Mouse (Mus musculus) MEL (cell line): ENCODE data around the gene Tspan18. TPM values are rescaled to one million over a fixed set of nuclear protein-coding genes. Genes with fewer than 3 reads are reported as not detected.

ENCODE experiments used
- DNase-seq: peaks from one replicate; pipeline ENCODE4 v3.0.0; 2011; ENCODE audit warnings: low read depth, low spot score
- H3K27ac ChIP-seq: 2 replicates; pipeline ENCODE4 v1.5.1; 2012; ENCODE audit warnings: low read depth, mild to moderate bottlenecking, control low read depth, low read length, moderate library complexity; ENCODE audit not compliant: control insufficient read depth
- H3K27me3 ChIP-seq, 2 experiments: fragments of 150-350 bp in 1 of 2; sonication (generic) in 1 of 2; 2 replicates each; pipeline ENCODE4 v1.6.1; 2012; ENCODE audit warnings: low read length in 2 of 2, mild to moderate bottlenecking in 2 of 2, improper control_type of control experiment in 1 of 2, moderate library complexity in 1 of 2; ENCODE audit not compliant: insufficient read depth in 2 of 2, control insufficient read depth in 1 of 2
- H3K36me3 ChIP-seq, 2 experiments: 2 replicates each; pipeline ENCODE4 v1.6.1; 2012 to 2014; ENCODE audit warnings: low read length in 2 of 2, improper control_type of control experiment in 1 of 2, inconsistent platforms in 1 of 2, mild to moderate bottlenecking in 1 of 2; ENCODE audit not compliant: insufficient read depth in 2 of 2, control insufficient read depth in 1 of 2
- H3K4me1 ChIP-seq, 2 experiments: fragments of 150-350 bp in 1 of 2; sonication (generic) in 1 of 2; 2 replicates each; pipeline ENCODE4 v1.6.1; 2012; ENCODE audit warnings: low read length in 2 of 2, improper control_type of control experiment in 1 of 2, mild to moderate bottlenecking in 1 of 2; ENCODE audit not compliant: insufficient read depth in 2 of 2, control insufficient read depth in 1 of 2
- H3K4me3 ChIP-seq, 2 experiments: fragments of 150-350 bp in 1 of 2; sonication (generic) in 1 of 2; 2 replicates each; pipeline ENCODE4 v1.5.1; 2012; ENCODE audit warnings: low read depth in 2 of 2, low read length in 2 of 2, mild to moderate bottlenecking in 2 of 2, moderate library complexity in 2 of 2, control low read depth in 1 of 2, improper control_type of control experiment in 1 of 2; ENCODE audit not compliant: control insufficient read depth in 1 of 2, insufficient read depth in 1 of 2
- H3K79me2 ChIP-seq: 2 replicates; pipeline ENCODE4 v1.6.1; 2012; ENCODE audit warnings: mild to moderate bottlenecking, low read length, moderate library complexity; ENCODE audit not compliant: control insufficient read depth, poor library complexity, insufficient read depth
- H3K9ac ChIP-seq: 2 replicates; pipeline ENCODE4 v1.6.1; 2012; ENCODE audit warnings: low read depth, mild to moderate bottlenecking, control low read depth, low read length, moderate library complexity; ENCODE audit not compliant: control insufficient read depth, poor library complexity, severe bottlenecking
- H3K9me3 ChIP-seq: fragments of 150-350 bp; sonication (generic); replicated peaks from 2 replicates; pipeline ENCODE4 v1.6.1; 2012; ENCODE audit warnings: mild to moderate bottlenecking, low read length, improper control_type of control experiment, moderate library complexity; ENCODE audit not compliant: insufficient read depth
- BHLHE40 ChIP-seq: IDR thresholded peaks from 2 replicates; pipeline ENCODE4 v1.6.1; 2012; ENCODE audit warnings: low read depth, mild to moderate bottlenecking, inconsistent platforms, low read length, improper control_type of control experiment, borderline replicate concordance
- CHD2 ChIP-seq: IDR thresholded peaks from 2 replicates; pipeline ENCODE4 v1.6.1; 2011; ENCODE audit warnings: low read length, improper control_type of control experiment
- E2F4 ChIP-seq: IDR thresholded peaks from 2 replicates; pipeline ENCODE4 v1.6.1; 2011; ENCODE audit warnings: low read depth, low read length, improper control_type of control experiment, borderline replicate concordance
- HCFC1 ChIP-seq: IDR thresholded peaks from 2 replicates; pipeline ENCODE4 v1.6.1; 2012; ENCODE audit warnings: low read depth, mild to moderate bottlenecking, inconsistent platforms, low read length, improper control_type of control experiment, moderate library complexity
- JUND ChIP-seq: IDR thresholded peaks from 2 replicates; pipeline ENCODE4 v1.6.1; 2011; ENCODE audit warnings: low read depth, mild to moderate bottlenecking, improper control_type of control experiment, low read length
- KAT2A ChIP-seq: conservative IDR thresholded peaks from 2 replicates; pipeline ENCODE4 v1.6.1; 2012; ENCODE audit warnings: low read depth, low read length, improper control_type of control experiment, inconsistent platforms
- MAFK ChIP-seq: IDR thresholded peaks from 2 replicates; pipeline ENCODE4 v1.6.1; 2011; ENCODE audit warnings: low read depth, mild to moderate bottlenecking, low read length, improper control_type of control experiment, borderline replicate concordance
- MAZ ChIP-seq: IDR thresholded peaks from 2 replicates; pipeline ENCODE4 v1.6.1; 2012; ENCODE audit warnings: low read depth, mild to moderate bottlenecking, inconsistent platforms, low read length, improper control_type of control experiment
- MEF2A ChIP-seq: IDR thresholded peaks from 2 replicates; pipeline ENCODE4 v1.6.1; 2014; ENCODE audit warnings: low read depth, mild to moderate bottlenecking, inconsistent platforms, low read length, improper control_type of control experiment; ENCODE audit not compliant: poor library complexity, insufficient replicate concordance, severe bottlenecking; ENCODE audit errors: extremely low read depth
- MYB ChIP-seq: IDR thresholded peaks from 2 replicates; pipeline ENCODE4 v1.6.1; 2011; ENCODE audit warnings: mild to moderate bottlenecking, low read depth, low read length, improper control_type of control experiment
- MYC ChIP-seq: IDR thresholded peaks from 2 replicates; pipeline ENCODE4 v1.6.1; 2011; ENCODE audit warnings: low read depth, mild to moderate bottlenecking, low read length, improper control_type of control experiment, moderate library complexity
- NRF1 ChIP-seq: IDR thresholded peaks from 2 replicates; pipeline ENCODE4 v1.6.1; 2014; ENCODE audit warnings: low read depth, mild to moderate bottlenecking, inconsistent platforms, low read length, improper control_type of control experiment, moderate library complexity; ENCODE audit not compliant: poor library complexity, insufficient read depth, severe bottlenecking
- POLR2A ChIP-seq, 2 experiments: IDR thresholded peaks; 2 replicates each; pipeline ENCODE4 v1.6.1; 2011 to 2012; ENCODE audit warnings: low read length in 2 of 2, mild to moderate bottlenecking in 2 of 2, control low read depth in 1 of 2, improper control_type of control experiment in 1 of 2, low read depth in 1 of 2, moderate library complexity in 1 of 2; ENCODE audit not compliant: control insufficient read depth in 1 of 2, insufficient read depth in 1 of 2, poor library complexity in 1 of 2
- POLR2AphosphoS2 ChIP-seq: IDR thresholded peaks from 2 replicates; pipeline ENCODE4 v1.6.1; 2011; ENCODE audit warnings: low read length, improper control_type of control experiment
- POLR2AphosphoS5 ChIP-seq: IDR thresholded peaks from 2 replicates; pipeline ENCODE4 v1.6.1; 2012; ENCODE audit warnings: low read depth, borderline replicate concordance, mild to moderate bottlenecking, inconsistent platforms, low read length, moderate library complexity, mixed read lengths
- SIN3A ChIP-seq: IDR thresholded peaks from 2 replicates; pipeline ENCODE4 v1.6.1; 2012; ENCODE audit warnings: low read length, improper control_type of control experiment, inconsistent platforms
- TAL1 ChIP-seq: IDR thresholded peaks from 2 replicates; pipeline ENCODE4 v1.6.1; 2012; ENCODE audit warnings: mild to moderate bottlenecking, inconsistent platforms, low read length, moderate library complexity, mixed read lengths
- TBP ChIP-seq: IDR thresholded peaks from 2 replicates; pipeline ENCODE4 v1.8.0; 2011; ENCODE audit warnings: low read depth, low read length, improper control_type of control experiment
- USF1 ChIP-seq: IDR thresholded peaks from 2 replicates; pipeline ENCODE4 v1.6.1; 2014; ENCODE audit warnings: low read depth, mild to moderate bottlenecking, inconsistent platforms, low read length, improper control_type of control experiment, moderate library complexity
- USF2 ChIP-seq, 2 experiments: IDR thresholded peaks; 2 replicates each; pipeline ENCODE4 v1.6.1; 2011 to 2012; ENCODE audit warnings: improper control_type of control experiment in 2 of 2, low read length in 2 of 2, borderline replicate concordance in 1 of 2, inconsistent platforms in 1 of 2, low read depth in 1 of 2, mild to moderate bottlenecking in 1 of 2; ENCODE audit not compliant: insufficient read depth in 1 of 2
- ZC3H11A ChIP-seq: IDR thresholded peaks from 2 replicates; pipeline ENCODE4 v1.6.1; 2012; ENCODE audit warnings: low read depth, mild to moderate bottlenecking, inconsistent platforms, low read length, improper control_type of control experiment
- ZKSCAN1 ChIP-seq: IDR thresholded peaks from 2 replicates; pipeline ENCODE4 v1.6.1; 2012; ENCODE audit warnings: low read depth, mild to moderate bottlenecking, inconsistent platforms, low read length, improper control_type of control experiment, moderate library complexity
- ZNF384 ChIP-seq: IDR thresholded peaks from 2 replicates; pipeline ENCODE4 v1.6.1; 2012; ENCODE audit warnings: low read depth, mild to moderate bottlenecking, inconsistent platforms, low read length, improper control_type of control experiment
- polyA plus RNA-seq, 2 experiments: library from polyadenylated mRNA; stranded (reverse) in 1 of 2; unstranded in 1 of 2; fragments of >175 nt in 1 of 2; fragments of >200 nt in 1 of 2; gene quantifications; 2 replicates each; pipeline versions ENCODE4 v1.2.1 to v1.2.4; 2012; ENCODE audit warnings: low replicate concordance in 2 of 2, low read depth in 1 of 2; ENCODE audit not compliant: insufficient read length in 2 of 2, insufficient read depth in 1 of 2, missing spikeins in 1 of 2
- total RNA-seq: library from RNA; depleted of rRNA; stranded (reverse); fragments of 300-350 nt; gene quantifications from 2 replicates; pipeline ENCODE4 v1.2.3, GENCODE M21; 2012

Tspan18 gene
- total and polyA plus RNA-seq, 3 experiments, result 2.2 to 4.4 TPM; not detected in 1

GRCm38 (mm10) chr2:93329120-93329519 lies 5.2 kb downstream of the Tspan18 start:
- Histone ChIP-seq H3K36me3 (no peaks in the 10 kb centered on the region), H3K27ac (no peak overlapping the region), H3K9ac (no peak overlapping the region), H3K9me3 (no peaks in the 10 kb centered on the region), H3K4me3 (no peak overlapping the region), H3K27me3 (no peaks in the 10 kb centered on the region; a peak in 2 of 4 replicates), H3K4me1 (peaks cover 0 to 5% of the 10 kb centered on the region in 2 experiments; a peak in 1 of 4 replicates), H3K79me2 (no peaks in the 10 kb centered on the region)
- no peak for DNase-seq
- TF ChIP-seq MYB, result no peak
- no peak for TF ChIP-seq POLR2AphosphoS2
- TF ChIP-seq TAL1, result no peak
- no peak for TF ChIP-seq MAFK
- TF ChIP-seq TBP, result no peak
- no peak for TF ChIP-seq MYC
- no peak for TF ChIP-seq BHLHE40
- no peak for TF ChIP-seq ZKSCAN1
- no peak for TF ChIP-seq HCFC1

- Histone ChIP-seq H3K27ac (no peak overlapping the region), H3K27me3 (no peaks in the 10 kb centered on the region; a peak in 2 of 4 replicates), H3K9ac (no peak overlapping the region), H3K4me3 (no peak overlapping the region), H3K9me3 (no peaks in the 10 kb centered on the region), H3K4me1 (peaks cover 0 to 2% of the 10 kb centered on the region in 2 experiments; a peak in 1 of 4 replicates), H3K79me2 (no peaks in the 10 kb centered on the region), H3K36me3 (no peaks in the 10 kb centered on the region)
- DNase-seq, result no peak
- TF ChIP-seq CHD2, result no peak
These were observed 6.3 kb downstream of the Tspan18 start for GRCm38 (mm10) chr2:93327915-93328555.

GRCm38 (mm10) chr2:93324681-93325080 lies 9.6 kb downstream of the Tspan18 start:
- no peak overlapping the region for H3K9ac ChIP-seq
- H3K27ac ChIP-seq, result no peak overlapping the region
- no peak for DNase-seq
- no peak for TF ChIP-seq MAFK
- no peak for TF ChIP-seq MAZ
- TF ChIP-seq CHD2, result no peak
- TF ChIP-seq SIN3A, result no peak
- TF ChIP-seq HCFC1, result no peak
- no peak for TF ChIP-seq ZNF384
- TF ChIP-seq NRF1, result no peak
- TF ChIP-seq KAT2A, result no peak
- no peak for TF ChIP-seq USF1
- TF ChIP-seq MEF2A, result no peak
- no peak for TF ChIP-seq POLR2AphosphoS5
- TF ChIP-seq POLR2A (IDR thresholded peaks at IDR 0.05; ENCODE audit: control insufficient read depth in 1 of 2, insufficient read depth in 1 of 2, low read depth in 1 of 2, low read length in 2 of 2, poor library complexity in 1 of 2), result no peak
- no peak for TF ChIP-seq E2F4
- TF ChIP-seq ZKSCAN1, result no peak
- TF ChIP-seq ZC3H11A, result no peak
- TF ChIP-seq JUND, result no peak
- TF ChIP-seq USF2 (IDR thresholded peaks at IDR 0.05; ENCODE audit: borderline replicate concordance in 1 of 2, insufficient read depth in 1 of 2, low read depth in 1 of 2, low read length in 2 of 2), result no peak
- no peaks in the 10 kb centered on the region; a peak in 1 of 4 replicates for H3K27me3 ChIP-seq
- no peak overlapping the region for H3K4me3 ChIP-seq
- H3K4me1 ChIP-seq, result no peaks in the 10 kb centered on the region
- no peaks in the 10 kb centered on the region for H3K9me3 ChIP-seq
- H3K79me2 ChIP-seq, result no peaks in the 10 kb centered on the region
- no peaks in the 10 kb centered on the region for H3K36me3 ChIP-seq
